Mouse (Mus musculus) cerebellum, adult 2 months (tissue): ENCODE results near the gene Sin3b.

Source experiments
- CTCF ChIP-seq: fragments of 200-500 bp; IDR thresholded peaks from 2 replicates; pipeline ENCODE4 v1.5.1; 2011; ENCODE audit warnings: low read depth, mild to moderate bottlenecking, control low read depth, low read length, moderate library complexity, borderline replicate concordance; ENCODE audit not compliant: insufficient read depth
- POLR2A ChIP-seq: fragments of 200-500 bp; IDR thresholded peaks from 2 replicates; pipeline ENCODE4 v1.6.1; 2011; ENCODE audit warnings: low read length, control low read depth, borderline replicate concordance; ENCODE audit not compliant: insufficient read depth

DNA sequence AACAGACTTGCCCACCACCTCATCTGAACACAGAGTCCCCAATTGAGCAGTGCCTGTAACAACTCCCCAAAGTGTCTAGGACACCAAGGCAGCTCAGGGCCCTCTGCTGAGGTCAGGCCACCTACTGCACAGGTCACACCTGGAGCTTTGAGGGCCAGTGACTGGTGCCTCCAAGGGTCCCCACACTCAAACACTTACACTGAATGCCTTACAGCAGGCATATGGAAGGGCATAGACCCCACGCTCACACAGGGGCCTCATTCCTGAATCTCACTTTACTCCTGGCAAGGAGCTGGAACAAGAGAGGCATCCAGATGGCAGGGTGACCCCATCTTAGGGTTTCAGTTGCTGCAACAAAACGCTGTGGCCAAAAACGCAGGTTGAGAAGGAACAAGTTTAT, 37.1 kb downstream of the Sin3b start:
- TF ChIP-seq CTCF (no peak), POLR2A (no peak)
